7 mouse cellular contexts compared by ENCODE assay signal in the genomic region with DNA sequence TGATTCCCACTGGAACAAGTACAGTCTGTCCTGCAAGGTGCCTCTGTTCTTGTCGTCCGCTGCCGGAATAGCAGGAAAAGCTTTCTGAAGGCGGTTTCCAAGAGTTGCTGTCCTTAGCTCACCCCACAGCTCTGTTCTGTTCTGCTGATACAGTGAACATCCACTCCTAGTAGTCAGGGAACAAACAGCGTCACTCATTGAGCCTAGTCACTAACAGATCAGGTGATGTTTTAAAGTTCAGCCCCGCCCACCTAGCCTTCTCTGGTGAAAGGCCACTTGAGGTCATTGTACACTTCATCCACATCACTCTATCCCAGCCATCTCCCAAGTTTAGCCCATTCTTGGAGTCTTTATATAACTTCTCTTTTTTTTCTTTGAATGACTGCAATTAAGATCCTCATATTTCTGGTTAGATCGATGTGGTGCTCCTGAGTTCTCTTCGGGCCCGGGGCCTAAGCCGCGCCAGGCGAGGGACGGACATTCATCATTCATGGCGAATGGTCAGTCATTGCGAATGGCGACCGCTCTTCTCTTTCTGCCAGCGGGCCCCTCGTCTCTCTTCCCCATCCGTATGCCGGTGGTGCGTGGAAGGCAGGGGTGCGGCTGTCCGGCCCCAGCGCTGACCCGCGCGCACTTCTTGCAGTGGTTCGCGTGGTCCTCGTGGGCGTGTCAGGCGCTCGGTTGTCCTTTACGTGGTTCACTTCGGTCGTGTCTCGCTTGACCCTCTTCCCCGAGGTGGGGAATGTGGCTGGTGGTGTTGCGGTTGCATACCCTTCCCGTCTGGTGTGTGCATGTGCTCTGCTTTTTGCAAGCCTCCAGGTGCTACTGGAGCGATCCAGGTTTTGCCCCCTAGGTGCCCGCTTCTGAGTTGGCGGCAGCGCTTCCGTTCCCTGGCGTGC. TPM values are rescaled to one million over a fixed set of nuclear protein-coding genes. Genes with fewer than 3 reads are reported as not detected.
DNase-seq lines count a peak whose midpoint lies in the region; ATAC-seq and TF ChIP-seq lines count a peak whose summit lies in the region.

No protein-coding gene starts in this region.

- no peaks in the 10 kb centered on the region for H3K36me3 ChIP-seq in heart, embryonic 12.5 days
- no peaks in the 10 kb centered on the region for H3K36me3 ChIP-seq in kidney, embryonic 16.5 days (ENCODE audit: insufficient read depth, low read length)
- H3K36me3 ChIP-seq in liver, embryonic 11.5 days (ENCODE audit: control insufficient read depth, insufficient read depth, low read length) = no peaks in the 10 kb centered on the region
- H3K36me3 ChIP-seq in neural tube, embryonic 12.5 days = no peaks in the 10 kb centered on the region

- no peaks in the 10 kb centered on the region for H3K27me3 ChIP-seq in heart, embryonic 12.5 days (replicated peaks)
- no peaks in the 10 kb centered on the region for H3K27me3 ChIP-seq in kidney, embryonic 16.5 days (ENCODE audit: insufficient read depth, low read length)
- H3K27me3 ChIP-seq in liver, embryonic 11.5 days (replicated peaks; ENCODE audit: control insufficient read depth, insufficient read depth, low read length) = peaks cover 3% of the 10 kb centered on the region; the same call in 1 of the 2 replicates
- no peaks in the 10 kb centered on the region for H3K27me3 ChIP-seq in neural tube, embryonic 12.5 days (replicated peaks)

- DNase-seq in liver, embryonic 11.5 days (ENCODE audit: low spot score) = peak; percentile 37
- no peak for DNase-seq in thymus, postnatal 0 days (ENCODE audit: low spot score)

- no peak overlapping the region for H3K27ac ChIP-seq in brown adipose tissue, adult 24 weeks (replicated peaks; ENCODE audit: low read depth, low read length)
- no peak overlapping the region for H3K27ac ChIP-seq in embryonic fibroblast, embryonic 13.5 days (ENCODE audit: insufficient read depth, low read length)
- H3K27ac ChIP-seq in heart, embryonic 12.5 days (ENCODE audit: poor library complexity, severe bottlenecking) = no peak overlapping the region
- H3K27ac ChIP-seq in kidney, embryonic 16.5 days (ENCODE audit: low read length) = no peak overlapping the region
- no peak overlapping the region for H3K27ac ChIP-seq in liver, embryonic 11.5 days (ENCODE audit: low read depth, low read length)
- H3K27ac ChIP-seq in neural tube, embryonic 12.5 days = no peak overlapping the region

- no peak for TF ChIP-seq CTCF in embryonic fibroblast, embryonic 13.5 days (IDR thresholded peaks at IDR 0.05; ENCODE audit: borderline replicate concordance, insufficient read depth, low read length)

- H3K4me3 ChIP-seq in brown adipose tissue, adult 24 weeks (ENCODE audit: insufficient read depth, low read depth, low read length) = peak overlapping the region; percentile 33
- H3K4me3 ChIP-seq in embryonic fibroblast, embryonic 13.5 days (ENCODE audit: insufficient read depth, low read length) = peak overlapping the region; percentile 23
- H3K4me3 ChIP-seq in heart, embryonic 12.5 days = peak overlapping the region; percentile 56
- H3K4me3 ChIP-seq in kidney, embryonic 16.5 days (ENCODE audit: low read length) = peak overlapping the region; percentile 52
- peak overlapping the region; percentile 39 for H3K4me3 ChIP-seq in liver, embryonic 11.5 days (ENCODE audit: low read depth, low read length)
- H3K4me3 ChIP-seq in neural tube, embryonic 12.5 days = peak overlapping the region; percentile 43

- TF ChIP-seq POLR2A in embryonic fibroblast, embryonic 13.5 days (IDR thresholded peaks at IDR 0.05; ENCODE audit: low read depth, low read length) = no peak

- peaks cover 2% of the 10 kb centered on the region; the same call in 1 of the 2 replicates for H3K4me1 ChIP-seq in brown adipose tissue, adult 24 weeks (ENCODE audit: control insufficient read depth, insufficient read depth, insufficient read length, low read length)
- no peaks in the 10 kb centered on the region for H3K4me1 ChIP-seq in embryonic fibroblast, embryonic 13.5 days (ENCODE audit: control insufficient read depth, insufficient read depth, low read length)
- peaks cover 9% of the 10 kb centered on the region; the same call in 1 of the 2 replicates for H3K4me1 ChIP-seq in heart, embryonic 12.5 days (replicated peaks)
- H3K4me1 ChIP-seq in kidney, embryonic 16.5 days (ENCODE audit: insufficient read depth, low read length) = no peaks in the 10 kb centered on the region
- H3K4me1 ChIP-seq in liver, embryonic 11.5 days (replicated peaks; ENCODE audit: control insufficient read depth, insufficient read depth, low read length) = no peaks in the 10 kb centered on the region
- H3K4me1 ChIP-seq in neural tube, embryonic 12.5 days = no peaks in the 10 kb centered on the region; the same call in 1 of the 2 replicates

- 0 out of 2 replicates have a peak, but pooled peaks have one; percentile 33 for ATAC-seq in heart, embryonic 12.5 days (ENCODE audit: insufficient number of reproducible peaks, low FRiP score)
- ATAC-seq in kidney, embryonic 16.5 days (ENCODE audit: low FRiP score, low TSS enrichment) = peak; percentile 67; the same call in 1 of the 2 replicates
- no peak for ATAC-seq in liver, embryonic 11.5 days (replicated peaks; ENCODE audit: low FRiP score)
- ATAC-seq in neural tube, embryonic 12.5 days (ENCODE audit: low FRiP score, low read depth) = peak; percentile 77

- peak overlapping the region; percentile 63 for H3K9ac ChIP-seq in heart, embryonic 12.5 days
- peak overlapping the region; percentile 61 for H3K9ac ChIP-seq in kidney, embryonic 16.5 days (replicated peaks; ENCODE audit: low read length)
- no peak overlapping the region for H3K9ac ChIP-seq in liver, embryonic 11.5 days (ENCODE audit: low read depth, low read length)
- peak overlapping the region; percentile 49 for H3K9ac ChIP-seq in neural tube, embryonic 12.5 days

- peak overlapping the region; percentile 97 for H3K4me2 ChIP-seq in heart, embryonic 12.5 days
- H3K4me2 ChIP-seq in kidney, embryonic 16.5 days (replicated peaks; ENCODE audit: low read depth, low read length) = peak overlapping the region; percentile 94
- H3K4me2 ChIP-seq in liver, embryonic 11.5 days = peak overlapping the region; percentile 67
- H3K4me2 ChIP-seq in neural tube, embryonic 12.5 days (replicated peaks) = peak overlapping the region; percentile 89

- H3K9me3 ChIP-seq in heart, embryonic 12.5 days (replicated peaks) = no peaks in the 10 kb centered on the region
- no peaks in the 10 kb centered on the region for H3K9me3 ChIP-seq in kidney, embryonic 16.5 days (ENCODE audit: low read length)
- H3K9me3 ChIP-seq in liver, embryonic 11.5 days (ENCODE audit: control insufficient read depth, low read length) = no peaks in the 10 kb centered on the region
- H3K9me3 ChIP-seq in neural tube, embryonic 12.5 days = no peaks in the 10 kb centered on the region

- 12% methylated on average over 47 of the region's 47 CpGs for WGBS in heart, embryonic 12.5 days
- 13% methylated on average over 47 of the region's 47 CpGs for WGBS in kidney, embryonic 16.5 days
- 16% methylated on average over 47 of the region's 47 CpGs for WGBS in liver, embryonic 11.5 days
- 15% methylated on average over 47 of the region's 47 CpGs for WGBS in neural tube, embryonic 12.5 days

RNA-seq across cellular contexts. Expression of a gene that starts 20.2 kb away (rescaled TPM):
- not detected in 2 replicates for polyA plus RNA-seq in brown adipose tissue, adult 24 weeks (2012; ENCODE audit: insufficient read depth, insufficient read length, missing spikeins)
- polyA plus RNA-seq in embryonic fibroblast, embryonic 13.5 days (2011; ENCODE audit: insufficient read length, low read depth, missing spikeins) = not detected in 2 replicates
- polyA plus RNA-seq in heart, embryonic 12.5 days (2016; fragmentation: Nextera tagmentation; extraction: Ambion mirVana) = not detected in 2 replicates
- polyA plus RNA-seq in kidney, embryonic 16.5 days (2015; fragmentation: Nextera tagmentation; extraction: Ambion mirVana) = 0.05 and 0.07 TPM in 2 replicates
- polyA plus RNA-seq in liver, embryonic 11.5 days (2014; fragmentation: Nextera tagmentation; extraction: Ambion mirVana) = not detected in 2 replicates
- polyA plus RNA-seq in neural tube, embryonic 12.5 days (2016; fragmentation: Nextera tagmentation; extraction: Ambion mirVana) = not detected in 2 replicates
- not detected in 2 replicates for polyA plus RNA-seq in thymus, postnatal 0 days (2015; fragmentation: Nextera tagmentation; extraction: Ambion mirVana)

RNA-seq across cellular contexts. Expression of a gene that starts 51.0 kb away (rescaled TPM):
- polyA plus RNA-seq in brown adipose tissue, adult 24 weeks (2012; ENCODE audit: insufficient read depth, insufficient read length, missing spikeins) = 8.8 and 9.8 TPM in 2 replicates
- 47.7 and 52.4 TPM in 2 replicates for polyA plus RNA-seq in embryonic fibroblast, embryonic 13.5 days (2011; ENCODE audit: insufficient read length, low read depth, missing spikeins)
- 16.8 and 19.1 TPM in 2 replicates for polyA plus RNA-seq in heart, embryonic 12.5 days (2016; fragmentation: Nextera tagmentation; extraction: Ambion mirVana)
- polyA plus RNA-seq in kidney, embryonic 16.5 days (2015; fragmentation: Nextera tagmentation; extraction: Ambion mirVana) = 16.2 and 17.1 TPM in 2 replicates
- 15.0 TPM in 2 replicates for polyA plus RNA-seq in liver, embryonic 11.5 days (2014; fragmentation: Nextera tagmentation; extraction: Ambion mirVana)
- 42.3 and 43.0 TPM in 2 replicates for polyA plus RNA-seq in neural tube, embryonic 12.5 days (2016; fragmentation: Nextera tagmentation; extraction: Ambion mirVana)
- 13.3 TPM in 2 replicates for polyA plus RNA-seq in thymus, postnatal 0 days (2015; fragmentation: Nextera tagmentation; extraction: Ambion mirVana)
